Mouse (Mus musculus) left cerebral cortex, postnatal 10 days (tissue): ENCODE measurements around the gene Kalrn. TPM values are rescaled to one million over a fixed set of nuclear protein-coding genes. Genes with fewer than 3 reads are reported as not detected.
A peak's percentile ranks its signal among the peaks of the same experiment; 100 is the strongest.

Source experiments
- DNase-seq, 2 experiments: peaks; one replicate each; pipeline ENCODE4 v3.0.0; 2021 to 2022; ENCODE audit warnings: low spot score in 2 of 2, mixed read lengths in 1 of 2; ENCODE audit errors: extremely low spot score in 1 of 2
- intact Hi-C: fragments of 180-260 bp; cut with DNase I; formaldehyde crosslinking; loops from one replicate; pipeline ENCODE4 v1.15.1; 2025
- total RNA-seq, 2 experiments: library from RNA; stranded (reverse); gene quantifications; 2 replicates each; pipeline ENCODE4 v1.2.3; 2021

Gene Kalrn
- total RNA-seq, 2 experiments from 2014 or later: 318 to 335 TPM

GRCm38 (mm10) chr16:34471441-34471840 is 101.9 kb downstream of the Kalrn start:
- DNase-seq: no peak
- intact Hi-C loops: no loop called here

- intact Hi-C loops: no loop called here
- DNase-seq: no peak
Observed at GRCm38 (mm10) chr16:34470343-34470742, 103.0 kb downstream of the Kalrn start.

GRCm38 (mm10) chr16:34469277-34469868 is 104.0 kb downstream of the Kalrn start:
- DNase-seq: peak; percentile 73 to 76
- intact Hi-C loops: no loop called here

- intact Hi-C loops: no loop called here
- no peak for DNase-seq
Observed at GRCm38 (mm10) chr16:34466649-34467048, 106.7 kb downstream of the Kalrn start.

- intact Hi-C loops: no loop called here
- peak in 1 of 2 experiments; percentile 32 for DNase-seq
Observed at GRCm38 (mm10) chr16:34456314-34456713, 117.0 kb downstream of the Kalrn start.

- intact Hi-C loops: no loop called here
- DNase-seq: no peak
Observed at GRCm38 (mm10) chr16:34445666-34446065, 127.7 kb downstream of the Kalrn start.

GRCm38 (mm10) chr16:34441704-34442103 is 131.6 kb downstream of the Kalrn start:
- intact Hi-C loops: no loop called here
- DNase-seq: no peak

- intact Hi-C loops: no loop called here
- peak; percentile 37 to 88 for DNase-seq
Observed at GRCm38 (mm10) chr16:34440994-34441414, 132.3 kb downstream of the Kalrn start.

GRCm38 (mm10) chr16:34440019-34440615 is 133.2 kb downstream of the Kalrn start:
- intact Hi-C loops: no loop called here
- DNase-seq: peak; percentile 34 to 75

GRCm38 (mm10) chr16:34430131-34430530 is 143.2 kb downstream of the Kalrn start:
- intact Hi-C loops: no loop called here

GRCm38 (mm10) chr16:34427654-34428053 is 145.7 kb downstream of the Kalrn start:
- intact Hi-C loops: no loop called here
- DNase-seq: no peak

More at GRCm38 (mm10) chr16:34430131-34430530, 143.2 kb downstream of the Kalrn start:
- no peak for DNase-seq

- no peak for DNase-seq
- intact Hi-C loops: no loop called here
Observed at GRCm38 (mm10) chr16:34421473-34421872, 151.9 kb downstream of the Kalrn start.

GRCm38 (mm10) chr16:34417966-34418365 is 155.4 kb downstream of the Kalrn start:
- DNase-seq: no peak
- intact Hi-C loops: no loop called here

GRCm38 (mm10) chr16:34417383-34417782 is 155.9 kb downstream of the Kalrn start:
- DNase-seq: no peak

GRCm38 (mm10) chr16:34414581-34414980 is 158.8 kb downstream of the Kalrn start:
- peak; percentile 45 to 52 for DNase-seq
- intact Hi-C loops: no loop called here

More at GRCm38 (mm10) chr16:34417383-34417782, 155.9 kb downstream of the Kalrn start:
- intact Hi-C loops: no loop called here

GRCm38 (mm10) chr16:34413868-34414333 is 159.4 kb downstream of the Kalrn start:
- DNase-seq: peak; percentile 45 to 69
- intact Hi-C loops: no loop called here

GRCm38 (mm10) chr16:34407036-34407435 is 166.3 kb downstream of the Kalrn start:
- no peak for DNase-seq
- intact Hi-C loops: no loop called here

- DNase-seq: no peak
- intact Hi-C loops: no loop called here
Observed at GRCm38 (mm10) chr16:34405094-34405493, 168.2 kb downstream of the Kalrn start.

- intact Hi-C loops: no loop called here
- no peak for DNase-seq
Observed at GRCm38 (mm10) chr16:34401216-34401615, 172.1 kb downstream of the Kalrn start.

- DNase-seq: peak in 1 of 2 experiments; percentile 50
- intact Hi-C loops: no loop called here
Observed at GRCm38 (mm10) chr16:34400102-34400728, 173.1 kb downstream of the Kalrn start.
